Mouse (Mus musculus): ENCODE data around the gene Arid3a. TPM values are rescaled to one million over a fixed set of nuclear protein-coding genes. Genes with fewer than 3 reads are reported as not detected.

The Arid3a gene
- polyA plus RNA-seq, 1 experiment = 17.8 TPM

DNA sequence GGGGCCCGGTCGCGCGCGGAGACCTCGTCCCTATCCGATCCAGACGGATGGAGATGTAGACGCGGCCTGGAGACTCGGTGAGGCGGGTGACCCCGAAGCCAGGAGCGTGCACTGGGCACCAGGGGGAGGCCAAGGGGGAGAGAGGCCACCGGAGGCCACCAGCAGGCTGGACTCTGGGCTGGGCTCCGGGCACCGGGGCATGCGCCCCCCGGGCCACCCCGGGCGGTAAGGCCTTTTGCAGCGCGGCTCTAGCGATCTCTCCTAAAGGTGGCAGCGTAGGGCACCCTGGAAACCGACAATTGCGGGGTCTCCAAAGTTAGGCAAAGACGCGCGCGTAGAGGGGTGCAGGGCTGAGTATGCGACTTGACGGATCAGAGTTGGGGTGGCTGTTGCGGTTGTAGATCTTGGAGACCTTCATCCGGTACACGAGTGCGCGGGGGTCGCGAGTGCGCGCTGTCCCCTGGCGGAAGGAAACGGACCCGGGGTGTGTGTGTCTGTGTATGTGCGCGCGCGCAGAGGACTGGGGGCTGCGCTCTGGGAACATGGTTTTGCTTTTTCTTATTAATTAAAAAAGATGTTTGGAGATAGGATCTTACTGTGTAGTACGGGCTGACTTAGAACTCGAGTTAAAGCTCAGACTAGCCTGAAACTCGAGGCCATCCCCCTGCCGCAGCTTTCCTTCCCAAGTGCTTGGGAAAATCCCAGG lies 634 bp downstream of the Arid3a start:
- TF ChIP-seq POLR2A (IDR thresholded peaks at IDR 0.05; ENCODE audit: borderline replicate concordance, low read depth, low read length) (no peak), CTCF (IDR thresholded peaks at IDR 0.05; ENCODE audit: low read depth, low read length) (no peak)
- H3K4me1 ChIP-seq (ENCODE audit: control insufficient read depth, insufficient read depth, low read length) = peaks cover 36% of the 10 kb centered on the region
- peak overlapping the region; percentile 77 for H3K4me3 ChIP-seq (ENCODE audit: insufficient read depth, low read length)
- H3K27ac ChIP-seq (ENCODE audit: insufficient read depth, low read depth, low read length) = peak overlapping the region; percentile 86

DNA sequence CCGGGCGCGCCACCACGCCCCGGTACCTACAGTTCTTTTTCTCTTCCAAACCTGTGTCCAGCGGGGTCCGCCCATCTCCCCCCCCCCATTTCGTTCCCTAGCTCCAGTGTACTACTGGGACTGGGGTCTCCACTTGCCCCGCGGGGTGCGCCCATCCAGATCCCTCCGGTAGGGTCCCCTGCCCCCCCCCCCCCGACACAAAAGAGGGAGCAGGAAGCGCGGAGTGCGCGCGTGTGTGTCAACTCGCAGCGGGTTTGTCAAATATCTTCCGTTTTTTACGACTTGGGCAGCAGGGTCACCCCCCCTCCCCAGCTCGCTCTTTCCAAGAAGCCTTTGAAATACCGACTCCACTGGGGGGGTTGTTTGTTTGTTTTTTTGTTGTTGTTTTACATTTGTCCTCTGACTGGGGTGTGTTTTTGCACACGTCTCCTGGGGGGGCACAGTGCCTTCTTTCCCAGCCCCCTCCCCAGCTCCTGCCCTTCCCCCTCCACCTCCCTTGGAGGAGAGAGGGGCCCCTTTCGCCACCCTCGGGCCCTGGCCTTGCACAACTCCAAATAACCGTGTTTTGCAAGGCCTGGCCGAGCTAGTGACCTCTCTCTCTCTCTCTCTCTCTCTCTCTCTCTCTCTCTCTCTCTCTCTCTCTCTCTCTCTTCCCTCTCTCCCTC lies 1.3 kb downstream of the Arid3a start:
- Histone ChIP-seq H3K4me1 (ENCODE audit: control insufficient read depth, insufficient read depth, low read length) (peaks cover 39% of the 10 kb centered on the region), H3K27ac (ENCODE audit: insufficient read depth, low read depth, low read length) (peak overlapping the region; percentile 86)
- TF ChIP-seq POLR2A (IDR thresholded peaks at IDR 0.05; ENCODE audit: borderline replicate concordance, low read depth, low read length) (no peak), CTCF (IDR thresholded peaks at IDR 0.05; ENCODE audit: low read depth, low read length) (no peak)

DNA sequence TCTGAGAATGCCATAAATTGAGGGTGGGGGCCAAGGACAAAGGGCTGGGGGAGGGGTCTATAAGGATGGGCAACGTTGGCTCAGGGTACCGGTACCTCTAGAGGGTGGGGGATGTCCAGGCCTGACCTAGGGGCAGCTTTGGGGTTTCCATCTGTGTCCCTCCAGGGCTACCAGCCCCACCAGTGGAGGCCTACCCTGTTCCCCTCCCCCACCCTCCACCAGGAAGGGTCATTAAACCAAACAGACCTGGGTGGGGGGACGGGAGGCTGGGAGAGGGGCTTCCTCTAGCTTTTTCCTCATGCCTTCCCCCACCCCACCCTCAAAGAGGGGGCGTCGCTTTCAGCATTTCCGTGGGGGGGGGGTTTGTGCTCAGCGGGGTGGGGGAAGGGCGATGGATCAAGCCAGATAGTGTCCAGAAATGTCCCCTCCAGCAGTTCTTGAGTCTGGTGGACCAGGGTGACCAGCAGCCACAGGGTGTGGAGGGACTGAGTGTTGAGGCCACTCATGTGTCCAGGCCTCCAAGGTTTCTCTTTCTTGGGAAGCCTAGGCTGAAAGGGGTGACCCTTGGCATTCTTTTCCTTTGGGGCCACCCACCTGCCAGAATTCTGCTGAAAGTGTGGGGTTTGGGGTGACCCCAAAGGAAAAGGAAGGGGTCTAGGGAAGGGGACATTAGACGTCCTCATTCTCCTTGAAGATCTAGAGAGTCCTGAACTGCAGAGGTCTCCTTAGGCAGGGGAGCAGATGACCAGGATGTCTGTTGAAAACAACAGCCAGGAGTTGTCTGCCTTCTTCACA lies 2.3 kb downstream of the Arid3a start:
- peak overlapping the region; percentile 77 for H3K4me3 ChIP-seq (ENCODE audit: insufficient read depth, low read length)
- TF ChIP-seq CTCF (IDR thresholded peaks at IDR 0.05; ENCODE audit: low read depth, low read length) = no peak
- no peak for TF ChIP-seq POLR2A (IDR thresholded peaks at IDR 0.05; ENCODE audit: borderline replicate concordance, low read depth, low read length)
- H3K4me1 ChIP-seq (ENCODE audit: control insufficient read depth, insufficient read depth, low read length) = peaks cover 42% of the 10 kb centered on the region
- H3K27ac ChIP-seq (ENCODE audit: insufficient read depth, low read depth, low read length) = peak overlapping the region; percentile 33; the same call in 1 of the 2 replicates

More for the DNA sequence above, 1.3 kb downstream of the Arid3a start:
- H3K4me3 ChIP-seq (ENCODE audit: insufficient read depth, low read length) = peak overlapping the region; percentile 77

DNA sequence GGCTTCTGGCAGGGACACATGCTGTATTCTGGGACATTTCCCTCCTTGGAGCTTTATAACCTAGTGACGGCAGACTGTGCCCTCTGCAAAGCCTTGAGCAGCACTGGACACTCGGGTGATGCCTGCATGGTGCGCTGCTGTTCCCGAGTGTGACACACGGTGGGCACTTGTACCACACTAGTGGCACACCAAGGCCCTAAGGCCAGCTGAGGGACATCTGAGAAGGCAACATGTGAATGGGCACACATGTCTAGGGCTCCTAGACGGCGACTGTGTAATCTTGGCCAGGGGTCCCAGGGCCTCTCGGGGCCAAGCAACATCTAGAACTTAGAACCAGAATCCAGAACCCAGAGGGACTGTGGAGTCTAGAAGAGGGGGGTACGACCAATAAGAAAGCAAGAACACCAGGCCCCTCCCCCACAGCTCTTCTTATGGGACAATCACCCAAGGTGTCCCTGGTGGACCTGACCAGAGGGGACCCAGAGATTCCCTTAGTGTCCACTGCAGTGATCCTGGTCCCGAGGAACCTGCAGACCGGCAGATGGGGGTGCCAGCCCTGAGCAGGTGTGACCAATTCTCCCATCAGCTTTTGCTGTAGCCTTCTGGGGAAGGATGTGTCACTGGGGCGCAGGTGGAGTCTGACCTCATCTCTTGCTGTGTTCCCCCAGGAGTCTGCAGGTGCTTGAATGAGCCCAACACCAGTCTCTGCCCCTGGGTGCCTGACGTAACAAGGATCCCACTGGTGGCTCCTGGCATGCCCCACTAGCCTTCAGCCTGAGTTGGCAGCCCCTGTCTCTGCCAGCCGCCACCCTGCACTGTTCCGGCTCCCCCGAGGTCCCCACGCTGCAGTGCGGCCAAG lies 3.4 kb downstream of the Arid3a start:
- no peak overlapping the region for H3K27ac ChIP-seq (ENCODE audit: insufficient read depth, low read depth, low read length)
- peaks cover 50% of the 10 kb centered on the region for H3K4me1 ChIP-seq (ENCODE audit: control insufficient read depth, insufficient read depth, low read length)
- TF ChIP-seq CTCF (IDR thresholded peaks at IDR 0.05; ENCODE audit: low read depth, low read length) = no peak
- H3K4me3 ChIP-seq (ENCODE audit: insufficient read depth, low read length) = no peak overlapping the region

DNA sequence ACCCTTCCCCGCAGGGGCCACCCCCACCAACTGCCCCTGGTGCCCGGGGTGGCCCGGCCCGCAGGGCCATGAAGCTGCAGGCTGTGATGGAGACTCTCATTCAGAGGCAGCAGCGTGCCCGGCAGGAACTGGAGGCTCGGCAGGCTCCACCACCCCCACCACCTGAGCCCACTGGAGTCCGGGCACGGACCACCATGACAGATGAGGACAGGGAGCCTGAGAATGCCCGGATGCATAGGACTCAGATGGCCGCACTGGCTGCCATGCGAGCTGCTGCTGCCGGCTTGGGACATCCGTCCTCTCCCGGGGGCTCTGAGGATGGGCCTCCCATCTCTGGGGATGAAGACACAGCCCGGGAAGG lies 4.0 kb downstream of the Arid3a start:
- Histone ChIP-seq H3K4me3 (ENCODE audit: insufficient read depth, low read length) (no peak overlapping the region), H3K4me1 (ENCODE audit: control insufficient read depth, insufficient read depth, low read length) (peaks cover 56% of the 10 kb centered on the region), H3K27ac (ENCODE audit: insufficient read depth, low read depth, low read length) (no peak overlapping the region)
- TF ChIP-seq POLR2A (IDR thresholded peaks at IDR 0.05; ENCODE audit: borderline replicate concordance, low read depth, low read length) (no peak), CTCF (IDR thresholded peaks at IDR 0.05; ENCODE audit: low read depth, low read length) (no peak)

DNA sequence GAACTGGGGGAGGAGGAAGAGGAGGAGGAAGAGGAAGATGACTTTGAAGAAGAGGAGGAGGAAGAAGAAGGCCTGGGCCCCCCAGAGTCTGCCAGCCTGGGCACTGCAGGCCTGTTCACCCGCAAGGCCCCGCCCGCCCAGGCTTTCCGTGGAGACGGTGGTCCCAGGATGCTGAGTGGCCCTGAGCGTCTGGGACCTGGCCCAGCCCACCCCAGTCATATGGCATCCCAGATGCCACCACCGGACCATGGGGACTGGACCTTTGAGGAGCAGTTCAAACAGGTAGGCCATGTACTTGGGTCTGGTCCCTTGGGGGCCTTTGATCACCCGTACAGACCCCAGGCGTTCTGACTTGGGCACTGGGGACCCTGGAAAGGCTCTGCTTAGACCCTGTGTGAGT lies 5.0 kb downstream of the Arid3a start:
- TF ChIP-seq CTCF (IDR thresholded peaks at IDR 0.05; ENCODE audit: low read depth, low read length) (no peak), POLR2A (IDR thresholded peaks at IDR 0.05; ENCODE audit: borderline replicate concordance, low read depth, low read length) (no peak)
- peaks cover 62% of the 10 kb centered on the region for H3K4me1 ChIP-seq (ENCODE audit: control insufficient read depth, insufficient read depth, low read length)
- H3K27ac ChIP-seq (ENCODE audit: insufficient read depth, low read depth, low read length) = no peak overlapping the region
- no peak overlapping the region for H3K4me3 ChIP-seq (ENCODE audit: insufficient read depth, low read length)

DNA sequence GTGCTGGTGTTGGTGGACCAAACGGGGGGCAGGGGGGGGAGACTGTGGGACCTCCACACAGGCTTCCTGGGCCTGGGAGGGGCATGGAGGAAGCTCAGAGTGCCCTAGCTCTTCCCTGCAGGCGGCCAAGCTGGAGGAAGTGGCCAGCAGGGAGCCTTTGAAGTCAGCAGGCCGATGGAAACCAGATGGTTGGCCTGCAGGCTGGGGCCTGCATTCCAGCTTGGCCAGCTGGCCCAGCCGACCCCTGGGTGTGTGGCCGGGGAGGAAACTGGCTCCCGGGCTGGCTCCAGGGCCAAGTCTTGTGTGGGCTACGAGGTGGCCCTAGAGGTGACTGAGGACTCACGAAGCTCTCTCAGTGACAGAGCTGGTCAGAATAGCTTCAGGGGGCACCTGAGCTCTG lies 5.9 kb downstream of the Arid3a start:
- TF ChIP-seq POLR2A (IDR thresholded peaks at IDR 0.05; ENCODE audit: borderline replicate concordance, low read depth, low read length) (no peak), CTCF (IDR thresholded peaks at IDR 0.05; ENCODE audit: low read depth, low read length) (no peak)
- Histone ChIP-seq H3K4me3 (ENCODE audit: insufficient read depth, low read length) (no peak overlapping the region), H3K4me1 (ENCODE audit: control insufficient read depth, insufficient read depth, low read length) (peaks cover 68% of the 10 kb centered on the region), H3K27ac (ENCODE audit: insufficient read depth, low read depth, low read length) (peak overlapping the region; percentile 69)

- peaks cover 72% of the 10 kb centered on the region for H3K4me1 ChIP-seq (ENCODE audit: control insufficient read depth, insufficient read depth, low read length)
- no peak overlapping the region for H3K4me3 ChIP-seq (ENCODE audit: insufficient read depth, low read length)
- peak overlapping the region; percentile 69 for H3K27ac ChIP-seq (ENCODE audit: insufficient read depth, low read depth, low read length)
- TF ChIP-seq POLR2A (IDR thresholded peaks at IDR 0.05; ENCODE audit: borderline replicate concordance, low read depth, low read length) (no peak), CTCF (IDR thresholded peaks at IDR 0.05; ENCODE audit: low read depth, low read length) (no peak)
These were observed 6.4 kb downstream of the Arid3a start for GRCm38 (mm10) chr10:79933145-79933679.

DNA sequence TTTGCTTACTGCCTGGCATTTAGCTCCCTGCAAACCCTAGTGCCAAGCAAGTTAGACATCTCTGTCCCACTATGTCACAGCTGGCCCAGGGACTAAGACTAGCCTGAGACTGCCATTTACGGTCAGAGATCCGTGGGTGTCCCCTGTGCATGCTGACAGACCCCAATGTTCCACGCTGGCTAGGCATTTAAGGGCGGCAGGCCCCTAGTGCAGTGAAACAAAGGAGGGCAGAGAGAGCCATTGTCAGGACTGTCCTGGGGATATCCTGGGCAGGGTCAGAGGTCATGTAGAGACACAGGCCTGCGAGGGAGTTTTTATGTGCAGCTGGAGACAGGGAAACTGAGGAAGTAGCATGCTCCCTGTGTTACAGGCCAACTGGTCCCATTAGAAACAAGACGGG lies 7.0 kb downstream of the Arid3a start:
- Histone ChIP-seq H3K4me3 (ENCODE audit: insufficient read depth, low read length) (no peak overlapping the region), H3K4me1 (ENCODE audit: control insufficient read depth, insufficient read depth, low read length) (peaks cover 77% of the 10 kb centered on the region), H3K27ac (ENCODE audit: insufficient read depth, low read depth, low read length) (peak overlapping the region; percentile 43)
- TF ChIP-seq CTCF (IDR thresholded peaks at IDR 0.05; ENCODE audit: low read depth, low read length) (no peak), POLR2A (IDR thresholded peaks at IDR 0.05; ENCODE audit: borderline replicate concordance, low read depth, low read length) (no peak)

Measured in bone marrow macrophage, adult 2 months (primary cell).